Mouse (Mus musculus): Measurements from ENCODE around the gene Sdccag8.

The Sdccag8 gene

DNA sequence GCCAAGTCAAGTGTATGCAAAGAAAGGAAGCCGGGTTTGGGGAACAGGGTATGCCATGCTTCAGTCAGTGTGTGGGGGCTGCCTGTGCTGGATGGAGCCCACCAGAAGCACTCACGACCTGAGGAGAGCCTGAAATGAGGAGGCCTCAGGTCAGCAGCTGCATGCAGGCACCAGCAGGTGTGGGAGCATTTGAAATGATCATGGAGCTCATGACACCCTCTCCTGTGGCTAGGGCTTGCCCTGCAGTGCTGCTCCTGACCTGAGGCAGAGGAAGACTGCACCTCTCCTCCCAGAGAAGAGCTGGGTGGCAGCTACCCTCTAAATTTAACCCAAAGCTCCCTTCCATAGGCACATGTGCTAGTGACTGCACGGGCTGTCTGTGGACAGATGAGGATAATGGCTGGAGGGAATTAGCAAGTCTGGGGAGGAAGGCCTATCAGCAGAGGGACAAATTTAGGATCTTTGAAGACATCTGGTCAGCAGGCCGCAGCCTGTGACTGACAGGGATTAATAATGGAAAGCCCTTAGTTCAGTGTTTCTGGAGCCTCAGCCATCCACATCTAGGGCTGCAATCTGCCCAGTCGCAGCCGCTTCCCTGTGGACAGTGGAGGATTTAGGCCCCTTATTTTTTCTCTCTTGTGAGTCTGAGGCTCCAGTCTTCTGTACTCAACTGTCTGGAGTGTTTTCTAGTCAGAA, 196.3 kb downstream of the Sdccag8 start:
- no peak for DNase-seq (ENCODE audit: low spot score in 2 of 2)

DNA sequence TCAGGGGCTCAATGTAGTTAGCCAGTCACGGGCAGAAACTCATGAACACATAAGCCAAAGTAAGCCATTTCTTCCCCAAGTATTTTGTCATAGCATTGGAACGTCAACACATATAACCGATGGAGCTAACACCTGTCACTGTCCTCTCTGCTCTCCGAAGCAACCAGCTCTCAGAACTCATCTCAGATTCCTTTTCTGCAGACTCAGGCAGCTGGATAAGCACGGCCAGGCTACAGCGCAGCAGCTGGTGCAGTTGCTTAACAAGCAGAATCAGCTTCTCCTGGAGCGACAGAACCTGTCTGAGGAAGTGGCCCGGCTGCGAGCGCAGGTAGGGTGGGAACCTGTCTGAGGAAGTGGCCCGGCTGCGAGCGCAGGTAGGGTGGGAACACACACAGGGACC, 197.2 kb downstream of the Sdccag8 start:
- DNase-seq (ENCODE audit: low spot score in 2 of 2): no peak

- no peak for DNase-seq (ENCODE audit: low spot score in 2 of 2)
Observed at GRCm38 (mm10) chr1:177012774-177013173, 198.3 kb downstream of the Sdccag8 start.

- DNase-seq (ENCODE audit: low spot score in 2 of 2): no peak
Observed at GRCm38 (mm10) chr1:177013313-177013712, 198.9 kb downstream of the Sdccag8 start.

GRCm38 (mm10) chr1:177013776-177014175, 199.3 kb downstream of the Sdccag8 start:
- DNase-seq (ENCODE audit: low spot score in 2 of 2): no peak

- DNase-seq (ENCODE audit: low spot score in 2 of 2): no peak
Observed at GRCm38 (mm10) chr1:177014346-177014745, 199.9 kb downstream of the Sdccag8 start.

- DNase-seq (ENCODE audit: low spot score in 2 of 2): no peak
Observed at GRCm38 (mm10) chr1:177014921-177015439, 200.5 kb downstream of the Sdccag8 start.

DNA sequence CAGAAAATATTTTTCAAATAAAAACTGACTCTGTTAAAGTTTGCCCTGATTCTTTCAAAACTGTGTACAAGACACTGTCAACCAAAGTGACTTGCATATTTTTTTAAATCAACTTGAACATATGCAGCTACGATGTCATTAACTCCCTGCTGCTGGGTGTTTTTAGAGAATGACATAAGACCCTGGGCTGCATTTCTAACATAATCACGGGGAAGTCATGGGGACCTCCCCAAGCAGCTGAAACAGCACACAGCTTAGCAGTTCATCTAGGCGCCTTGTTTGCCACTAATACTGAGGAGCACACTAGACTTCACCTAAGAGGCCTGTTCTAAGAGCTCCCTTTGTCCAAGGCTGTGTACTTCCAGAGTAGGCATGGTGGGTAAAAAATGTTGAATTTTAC, 201.5 kb downstream of the Sdccag8 start:
- no peak for DNase-seq (ENCODE audit: low spot score in 2 of 2)

GRCm38 (mm10) chr1:177016729-177017128, 202.3 kb downstream of the Sdccag8 start:
- no peak for DNase-seq (ENCODE audit: low spot score in 2 of 2)

GRCm38 (mm10) chr1:177018750-177019149, 204.3 kb downstream of the Sdccag8 start:
- no peak for DNase-seq (ENCODE audit: low spot score in 2 of 2)

- DNase-seq (ENCODE audit: low spot score in 2 of 2): no peak
Observed at GRCm38 (mm10) chr1:177019668-177020067, 205.2 kb downstream of the Sdccag8 start.

DNA sequence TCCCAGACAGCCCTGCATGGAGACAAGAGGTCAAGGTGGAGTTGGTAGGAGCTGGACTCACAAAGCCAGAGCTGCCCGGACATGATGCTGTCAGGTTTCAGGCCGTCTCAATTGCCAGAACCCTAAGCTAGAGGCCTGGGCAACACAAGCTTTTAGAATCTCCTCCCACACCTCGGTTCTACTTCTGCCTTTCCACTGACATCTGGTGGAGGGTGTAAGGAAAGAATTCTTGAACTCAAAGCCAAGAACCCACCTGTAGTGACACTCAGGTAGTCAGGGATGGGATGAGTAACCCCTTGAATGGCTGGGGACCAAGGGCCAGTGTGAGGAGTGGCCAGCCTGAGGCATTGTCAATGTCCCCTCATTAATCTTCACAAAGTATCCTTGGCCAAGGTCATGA, 208.3 kb downstream of the Sdccag8 start:
- DNase-seq (ENCODE audit: low spot score in 2 of 2): no peak

DNA sequence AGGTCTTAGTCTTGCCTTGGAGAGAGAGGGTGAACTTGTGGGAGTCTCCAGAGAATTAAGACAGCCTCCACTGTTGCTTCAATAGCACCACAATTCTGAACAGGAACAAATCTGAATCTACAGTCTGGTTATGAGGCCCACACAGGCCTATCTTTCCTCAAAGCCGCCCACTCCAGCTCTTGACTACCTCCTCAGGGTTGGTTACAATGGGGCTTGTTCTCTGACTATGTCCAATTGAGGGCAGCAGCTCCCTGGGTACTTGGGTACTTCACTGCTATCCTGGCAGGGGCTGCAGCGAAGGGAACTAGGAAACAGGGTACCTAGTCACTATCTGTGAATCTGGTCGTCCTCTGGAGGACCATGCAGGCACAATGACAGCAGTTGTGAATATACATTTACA, 213.2 kb downstream of the Sdccag8 start:
- DNase-seq (ENCODE audit: low spot score in 2 of 2): no peak

- no peak for DNase-seq (ENCODE audit: low spot score in 2 of 2)
Observed at GRCm38 (mm10) chr1:177029032-177029431, 214.6 kb downstream of the Sdccag8 start.

DNA sequence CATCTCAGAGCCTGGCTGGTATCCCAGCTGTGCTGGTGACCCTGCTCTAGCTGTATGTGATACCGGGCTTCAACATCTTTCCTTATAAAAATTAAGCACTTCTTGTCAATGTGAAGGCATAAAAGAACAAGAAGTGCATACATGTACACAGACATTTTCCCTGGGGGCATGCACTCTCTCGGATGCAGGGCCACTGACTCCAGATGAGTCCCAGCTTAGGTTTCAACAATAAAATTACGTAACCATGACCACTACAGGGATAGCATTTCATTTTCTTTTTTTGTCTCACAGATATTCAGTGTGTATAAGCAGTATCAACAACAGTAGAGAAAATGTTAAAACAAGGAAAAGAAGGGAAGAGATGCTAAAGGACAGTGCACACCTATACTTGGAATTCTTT, 216.2 kb downstream of the Sdccag8 start:
- DNase-seq (ENCODE audit: low spot score in 2 of 2): no peak

GRCm38 (mm10) chr1:177031196-177031595, 216.7 kb downstream of the Sdccag8 start:
- DNase-seq (ENCODE audit: low spot score in 2 of 2): no peak

DNA sequence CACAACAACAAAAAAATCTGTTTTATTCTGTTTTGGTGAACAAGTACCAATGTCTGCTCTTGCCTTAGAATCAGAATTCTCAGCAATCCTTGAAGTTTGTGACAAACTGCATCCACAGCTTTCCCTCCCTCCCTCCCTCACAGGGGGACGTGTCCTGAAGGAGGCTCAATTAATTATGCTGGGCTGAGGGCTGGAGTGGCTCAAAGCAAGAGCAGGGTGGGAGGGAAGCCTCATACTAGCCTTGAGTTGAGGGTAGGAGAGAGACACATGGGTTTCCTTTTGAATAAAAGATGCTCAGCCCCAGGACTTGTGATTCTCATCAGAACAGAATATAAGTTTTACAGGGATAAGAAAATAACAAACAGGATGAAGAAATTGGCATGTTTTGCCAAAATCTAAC, 217.8 kb downstream of the Sdccag8 start:
- DNase-seq (ENCODE audit: low spot score in 2 of 2): no peak

- no peak for DNase-seq (ENCODE audit: low spot score in 2 of 2)
Observed at GRCm38 (mm10) chr1:177035460-177035859, 221.0 kb downstream of the Sdccag8 start.

DNA sequence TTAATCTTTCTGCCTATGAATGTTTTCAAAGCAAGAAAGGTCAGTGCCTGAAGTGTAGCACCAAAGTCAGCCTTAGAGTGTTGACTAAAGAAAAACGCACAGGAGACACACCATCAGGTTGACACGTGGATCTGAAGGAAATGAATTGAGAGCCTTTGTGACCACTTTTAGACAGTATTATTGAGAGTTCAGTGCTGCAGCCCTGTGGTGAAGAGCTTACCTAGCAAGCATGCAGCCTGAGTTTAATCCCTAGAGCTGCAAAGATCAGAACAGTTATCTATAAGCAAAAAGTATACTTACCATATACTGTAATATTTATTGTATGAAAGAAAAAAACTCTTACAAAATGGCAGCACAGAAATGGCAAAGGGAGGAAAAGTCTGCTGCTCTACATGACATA, 223.9 kb downstream of the Sdccag8 start:
- DNase-seq (ENCODE audit: low spot score in 2 of 2): no peak

DNA sequence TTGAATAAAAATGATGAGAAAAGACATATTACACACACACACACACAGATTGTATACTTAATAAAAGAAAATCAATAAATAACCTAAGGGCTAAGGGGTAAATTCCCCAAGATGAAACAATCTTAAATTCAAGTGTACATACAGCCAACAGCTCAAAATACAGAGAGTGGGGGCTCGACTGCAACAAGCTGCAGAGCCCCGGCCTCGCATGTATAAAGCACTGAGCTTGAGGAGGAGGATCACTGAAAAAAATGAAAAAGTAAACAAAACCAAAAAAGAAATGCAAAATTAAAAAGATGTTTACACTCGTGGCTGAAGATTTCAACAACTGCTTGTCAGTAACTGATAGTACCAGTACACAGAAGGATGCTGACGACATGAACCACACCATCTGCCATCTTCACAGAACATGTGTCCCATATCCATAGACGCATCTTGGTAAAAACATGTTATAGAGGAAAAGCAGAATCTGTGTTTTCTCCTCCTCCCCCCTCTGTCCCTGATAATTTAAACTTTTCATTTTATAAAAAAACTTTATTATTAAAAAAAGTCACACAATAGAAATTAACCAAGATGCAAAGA, 224.7 kb downstream of the Sdccag8 start:
- DNase-seq (ENCODE audit: low spot score in 2 of 2): no peak

GRCm38 (mm10) chr1:177040058-177040457, 225.6 kb downstream of the Sdccag8 start:
- DNase-seq (ENCODE audit: low spot score in 2 of 2): no peak

DNA sequence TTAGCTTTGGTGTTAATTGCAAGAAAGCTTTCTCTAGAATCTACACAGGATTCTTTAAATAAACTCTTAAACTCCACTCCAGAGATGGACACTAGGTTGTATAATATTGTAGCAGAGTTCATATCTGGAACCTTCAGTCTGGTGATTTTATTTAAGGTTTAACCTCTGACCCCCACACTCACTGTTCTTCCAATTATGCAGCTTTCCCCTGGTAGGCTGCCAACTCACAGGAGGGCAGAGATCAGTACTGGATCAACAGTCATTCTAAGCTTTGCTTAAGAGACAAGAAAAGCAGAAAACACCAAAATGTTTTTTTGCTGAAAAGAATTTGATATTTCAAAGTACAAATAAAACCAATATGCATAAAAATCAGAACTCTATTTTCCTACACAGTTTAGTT, 231.4 kb downstream of the Sdccag8 start:
- DNase-seq (ENCODE audit: low spot score in 2 of 2): no peak

DNA sequence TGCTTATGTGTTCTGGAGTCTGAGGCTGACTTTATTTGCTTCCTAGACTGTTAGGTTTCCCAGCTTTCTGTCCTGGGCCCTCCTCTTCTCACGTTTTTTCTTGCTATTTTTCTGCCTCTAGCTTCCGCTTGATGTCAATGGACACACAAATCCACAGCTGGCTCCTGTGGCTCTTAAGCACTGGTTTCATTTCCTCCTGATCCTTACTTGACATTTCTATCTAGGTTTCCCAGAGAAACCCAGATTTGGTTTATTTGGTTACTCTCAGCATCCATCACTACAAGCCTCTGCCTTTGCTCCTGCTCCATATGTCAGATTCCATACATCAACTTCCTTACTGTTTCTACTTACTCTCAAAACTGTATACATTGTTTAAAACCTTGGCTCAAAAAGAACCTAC, 232.5 kb downstream of the Sdccag8 start:
- DNase-seq (ENCODE audit: low spot score in 2 of 2): no peak

DNA sequence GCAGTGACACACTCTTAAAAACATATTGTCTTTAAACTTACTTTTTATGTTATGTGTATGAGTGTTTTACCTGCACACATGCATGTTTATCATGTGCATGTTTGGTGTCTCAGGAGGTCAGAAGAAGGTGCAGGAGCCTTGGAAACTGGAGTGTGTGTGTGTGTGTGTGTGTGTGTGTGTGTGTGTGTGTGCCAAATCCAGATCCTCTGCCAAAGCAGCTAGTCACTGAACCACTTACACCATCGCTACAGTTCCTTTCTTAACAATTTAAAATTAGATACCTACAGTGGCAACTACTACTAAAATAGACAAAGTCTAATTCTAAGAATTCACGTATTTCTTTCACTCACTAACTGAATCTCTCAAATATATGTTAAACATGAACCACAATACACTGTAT, 234.3 kb downstream of the Sdccag8 start:
- no peak for DNase-seq (ENCODE audit: low spot score in 2 of 2)
